Comparison of ENCODE assay signal across 8 mouse cellular contexts in genomic region chr4:140986711-140987395, GRCm38 (mm10). TPM values are rescaled to one million over a fixed set of nuclear protein-coding genes. Genes with fewer than 3 reads are reported as not detected.
DNase-seq lines count a peak whose midpoint lies in the region; ATAC-seq and TF ChIP-seq lines count a peak whose summit lies in the region.

Gene Atp13a2 (plus strand): TSS chr4:140986873.

- 1% methylated on average over 58 of the region's 58 CpGs for WGBS in forebrain, postnatal 0 days
- WGBS in lung, embryonic 15.5 days, result under 1% methylated on average over 53 of the region's 58 CpGs

- no peaks in the 10 kb centered on the region for H3K36me3 ChIP-seq in ES-E14 (ENCODE audit: control insufficient read depth, insufficient read depth, low read length, poor library complexity, severe bottlenecking)
- peaks cover 6% of the 10 kb centered on the region; the same call in 1 of the 2 replicates for H3K36me3 ChIP-seq in forebrain, postnatal 0 days (ENCODE audit: insufficient read depth)
- H3K36me3 ChIP-seq in lung, embryonic 15.5 days, result no peaks in the 10 kb centered on the region

- TF ChIP-seq CTCF in forebrain, postnatal 0 days (IDR thresholded peaks at IDR 0.05; ENCODE audit: low read depth), result peak; percentile 67

- in situ Hi-C loops in ES-E14 (cut with MboI; ENCODE audit: low sequenced_read_pairs in 2 of 2, unreplicated experiment in 2 of 2), result no loop called here

- no peaks in the 10 kb centered on the region for H3K27me3 ChIP-seq in forebrain, postnatal 0 days (ENCODE audit: insufficient read depth, low read length)
- H3K27me3 ChIP-seq in lung, embryonic 15.5 days, result no peaks in the 10 kb centered on the region

- peak within 1 kb of the TSS; percentile 77 for H3K4me2 ChIP-seq in forebrain, postnatal 0 days (ENCODE audit: low read depth)
- H3K4me2 ChIP-seq in lung, embryonic 15.5 days, result peak within 1 kb of the TSS; percentile 83

- peak; percentile 59 for DNase-seq in ES-E14 (ENCODE audit: low read depth, low spot score)
- DNase-seq in cerebellum, adult 18-20 months, result peak; percentile 96 to 98
- peak; percentile 94 for DNase-seq in forebrain, postnatal 0 days
- DNase-seq in heart, postnatal 4 days, result peak; percentile 91
- DNase-seq in layer of hippocampus, adult 8-10 months (ENCODE audit: low spot score in 2 of 2), result peak; percentile 86 to 92
- DNase-seq in ovary, adult 18-20 months (ENCODE audit: low spot score), result peak; percentile 83
- DNase-seq in thymus, postnatal 0 days (ENCODE audit: low spot score), result peak; percentile 81

- H3K4me3 ChIP-seq in ES-E14 (ENCODE audit: insufficient read depth in 1 of 2, low read depth in 1 of 2, low read length in 2 of 2, poor library complexity in 1 of 2, severe bottlenecking in 1 of 2), result peak within 1 kb of the TSS; percentile 93 to 94
- H3K4me3 ChIP-seq in forebrain, postnatal 0 days (ENCODE audit: low read depth, low read length), result peak within 1 kb of the TSS; percentile 86
- H3K4me3 ChIP-seq in lung, embryonic 15.5 days, result peak within 1 kb of the TSS; percentile 84

- ATAC-seq in forebrain, postnatal 0 days, result peak; percentile 91
- ATAC-seq in lung, embryonic 15.5 days (ENCODE audit: borderline replicate concordance, extremely low read depth, low FRiP score, low TSS enrichment), result peak; percentile 80; the same call in 1 of the 2 replicates

- peak within 1 kb of the TSS; percentile 87 for H3K9ac ChIP-seq in ES-E14 (ENCODE audit: insufficient read depth, low read depth, low read length, poor library complexity, severe bottlenecking)
- peak within 1 kb of the TSS; percentile 94 for H3K9ac ChIP-seq in forebrain, postnatal 0 days
- peak within 1 kb of the TSS; percentile 83 for H3K9ac ChIP-seq in lung, embryonic 15.5 days

- H3K9me3 ChIP-seq in ES-E14 (ENCODE audit: control insufficient read depth, insufficient read depth, low read depth, low read length), result no peaks in the 10 kb centered on the region
- H3K9me3 ChIP-seq in forebrain, postnatal 0 days (ENCODE audit: low read length), result no peaks in the 10 kb centered on the region
- no peaks in the 10 kb centered on the region for H3K9me3 ChIP-seq in lung, embryonic 15.5 days

- no peak within 1 kb of the TSS for H3K27ac ChIP-seq in ES-E14 (ENCODE audit: insufficient read depth, low read depth, low read length, poor library complexity, severe bottlenecking)
- H3K27ac ChIP-seq in forebrain, postnatal 0 days (ENCODE audit: low read depth, low read length), result peak within 1 kb of the TSS; percentile 86
- no peak within 1 kb of the TSS for H3K27ac ChIP-seq in lung, embryonic 15.5 days

- H3K4me1 ChIP-seq in ES-E14 (ENCODE audit: control insufficient read depth in 2 of 2, insufficient read depth in 2 of 2, low read length in 2 of 2, poor library complexity in 1 of 2), result peaks cover 2 to 13% of the 10 kb centered on the region in 2 experiments; a peak in 3 of 4 replicates
- peaks cover 15% of the 10 kb centered on the region for H3K4me1 ChIP-seq in forebrain, postnatal 0 days (ENCODE audit: insufficient read depth)
- peaks cover 33% of the 10 kb centered on the region for H3K4me1 ChIP-seq in lung, embryonic 15.5 days

TF ChIP-seq in ES-E14, 5 proteins besides CTCF, POLR2A, EP300 and RAD21:
- TF ChIP-seq ZNF384 (IDR thresholded peaks at IDR 0.05; ENCODE audit: low read depth, low read length) (no peak), ZC3H11A (IDR thresholded peaks at IDR 0.05; ENCODE audit: borderline replicate concordance, low read depth, low read length) (no peak), MAFK (IDR thresholded peaks at IDR 0.05; ENCODE audit: insufficient read depth, low read depth, low read length) (no peak), CHD2 (IDR thresholded peaks at IDR 0.05; ENCODE audit: low read depth, low read length) (no peak), HCFC1 (IDR thresholded peaks at IDR 0.05; ENCODE audit: borderline replicate concordance, insufficient read depth, low read length) (peak; percentile 94)

RNA-seq across cellular contexts. Expression of gene Atp13a2, which starts in this region (rescaled TPM):
- 31.1 and 48.9 TPM in 2 replicates for total RNA-seq in ES-E14 (2012; rRNA removed)
- 205 and 251 TPM in 2 replicates for total RNA-seq in forebrain, postnatal 0 days (2014; rRNA removed)
- polyA plus RNA-seq in forebrain, postnatal 0 days (2015; fragmentation: Nextera tagmentation; extraction: Ambion mirVana), result 119 and 141 TPM in 2 replicates
- 10 to 100 TPM; 22.4 to 24.3 TPM for total RNA-seq in heart, postnatal 4 days (2021)
- total RNA-seq in layer of hippocampus, adult 8-10 months (2022), result 100 to 1,000 TPM; 144 to 156 (median 150) TPM
- 35.0 and 36.0 TPM in 2 replicates for polyA plus RNA-seq in lung, embryonic 15.5 days (2015; fragmentation: Nextera tagmentation; extraction: Ambion mirVana)
- 39.0 and 41.8 TPM in 2 replicates for polyA plus RNA-seq in thymus, postnatal 0 days (2015; fragmentation: Nextera tagmentation; extraction: Ambion mirVana)
